Mouse (Mus musculus) neural tube, embryonic 12.5 days (tissue): Measurements from ENCODE around the gene Pltp. TPM values are rescaled to one million over a fixed set of nuclear protein-coding genes. Genes with fewer than 3 reads are reported as not detected.
A peak's percentile ranks its signal among the peaks of the same experiment; 100 is the strongest.

Source experiments
- ATAC-seq: fragments of 200-750 bp; cut with Nextera tagmentation; 2 replicates; pipeline ENCODE4 v1.8.0; 2017; ENCODE audit warnings: low read depth, mild to moderate bottlenecking, moderate TSS enrichment, moderate library complexity; ENCODE audit not compliant: low FRiP score
- H3K27ac ChIP-seq: fragments of 300-500 bp; sonication (generic); 2 replicates; pipeline ENCODE4 v1.5.1; 2016
- H3K27me3 ChIP-seq: fragments of 300-500 bp; sonication (generic); replicated peaks from 2 replicates; pipeline ENCODE4 v1.6.1; 2016; ENCODE audit warnings: mild to moderate bottlenecking
- H3K36me3 ChIP-seq: fragments of 300-500 bp; sonication (generic); 2 replicates; pipeline ENCODE4 v1.6.1; 2016; ENCODE audit warnings: mild to moderate bottlenecking
- H3K4me1 ChIP-seq: fragments of 300-500 bp; sonication (generic); 2 replicates; pipeline ENCODE4 v1.6.1; 2016
- H3K4me2 ChIP-seq: fragments of 300-500 bp; sonication (generic); replicated peaks from 2 replicates; pipeline ENCODE4 v1.6.1; 2016; ENCODE audit warnings: mild to moderate bottlenecking
- H3K4me3 ChIP-seq: fragments of 300-500 bp; sonication (generic); 2 replicates; pipeline ENCODE4 v1.5.1; 2016
- H3K9ac ChIP-seq: fragments of 300-500 bp; sonication (generic); 2 replicates; pipeline ENCODE4 v1.6.1; 2016; ENCODE audit warnings: mild to moderate bottlenecking
- H3K9me3 ChIP-seq: fragments of 300-500 bp; sonication (generic); 2 replicates; pipeline ENCODE4 v1.6.1; 2016; ENCODE audit warnings: mild to moderate bottlenecking
- whole genome bisulfite sequencing: fragments of 180-500 bp; shearing (Covaris S2); methylation state at CpG from one replicate; pipeline ENCODE4 v1.1.7; 2016; 5-methylcytosine and 5-hydroxymethylcytosine counted together
- polyA plus RNA-seq: library from polyadenylated mRNA; unstranded; fragments of >200 nt; fragmentation: Nextera tagmentation; extraction: Ambion mirVana; gene quantifications from 2 replicates; pipeline ENCODE4 v1.2.1, GENCODE M21; 2016

The Pltp gene
- polyA plus RNA-seq = 87.9 and 93.1 TPM in 2 replicates

GRCm38 (mm10) chr2:164857101-164857821 is at the start of gene Pltp:
Gene Pltp (minus strand): TSS chr2:164857711.
- Histone ChIP-seq H3K4me3 (peak within 1 kb of the TSS; percentile 47), H3K27ac (no peak within 1 kb of the TSS), H3K27me3 (peaks cover 37% of the 10 kb centered on the region), H3K4me1 (peaks cover 27% of the 10 kb centered on the region), H3K4me2 (peak within 1 kb of the TSS; percentile 75), H3K36me3 (no peaks in the 10 kb centered on the region), H3K9ac (peak within 1 kb of the TSS; percentile 44), H3K9me3 (no peaks in the 10 kb centered on the region)
- under 1% methylated on average over 47 of the region's 47 CpGs for WGBS
- peak; percentile 88 for ATAC-seq

DNA sequence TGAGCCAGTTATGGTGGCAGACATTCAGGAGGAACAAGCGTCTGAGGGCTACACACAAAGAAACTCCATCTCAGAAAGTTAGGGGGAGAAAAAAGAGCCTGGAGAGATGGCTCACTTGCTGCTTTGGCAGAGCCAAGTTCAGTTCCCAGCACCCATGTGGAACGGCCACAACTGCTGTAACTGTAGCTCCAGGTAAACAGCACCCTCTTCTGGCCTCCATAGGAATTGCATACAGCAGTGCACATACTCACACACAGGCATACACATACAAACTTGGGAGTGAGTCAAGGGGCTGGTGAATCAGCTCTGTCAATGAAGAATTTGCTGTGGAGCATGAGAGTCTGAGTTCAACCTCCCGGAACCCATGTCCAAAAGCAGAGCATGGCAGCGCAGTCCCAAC is 48.6 kb upstream of the Pltp start:
- no peak overlapping the region for H3K4me3 ChIP-seq
- H3K27ac ChIP-seq = no peak overlapping the region
- H3K4me2 ChIP-seq = no peak overlapping the region
- H3K27me3 ChIP-seq = no peaks in the 10 kb centered on the region
- ATAC-seq = no peak
- peaks cover 18% of the 10 kb centered on the region for H3K4me1 ChIP-seq
- H3K36me3 ChIP-seq = peaks cover 85% of the 10 kb centered on the region
- peaks cover 7% of the 10 kb centered on the region; the same call in 1 of the 2 replicates for H3K9me3 ChIP-seq
- 97% methylated on average over 4 of the region's 4 CpGs for WGBS
- H3K9ac ChIP-seq = no peak overlapping the region

DNA sequence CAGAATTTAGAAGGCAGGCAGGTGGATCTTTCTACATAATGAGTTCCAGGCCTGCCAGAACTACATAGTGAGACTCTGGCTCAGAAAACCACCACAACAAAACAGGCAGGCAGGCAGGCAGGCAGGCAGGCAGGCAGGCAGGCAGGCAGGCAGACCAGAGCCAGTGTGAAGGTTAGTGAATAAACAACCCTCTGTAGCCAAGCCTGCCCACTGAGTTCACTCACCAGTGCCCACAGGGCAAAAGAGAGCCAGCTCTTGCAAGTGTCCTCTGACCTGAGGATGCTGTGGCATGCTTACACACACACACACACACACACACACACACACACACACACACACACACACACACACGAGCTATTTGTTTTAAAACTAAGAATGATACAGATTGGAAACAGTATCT is 46.0 kb upstream of the Pltp start:
- no peak overlapping the region for H3K4me2 ChIP-seq
- peaks cover 100% of the 10 kb centered on the region for H3K36me3 ChIP-seq
- WGBS = 83% methylated on average over 1 of the region's 1 CpGs
- H3K9ac ChIP-seq = no peak overlapping the region
- H3K27ac ChIP-seq = no peak overlapping the region
- no peaks in the 10 kb centered on the region for H3K27me3 ChIP-seq
- H3K9me3 ChIP-seq = peaks cover 7% of the 10 kb centered on the region; the same call in 1 of the 2 replicates
- no peak for ATAC-seq
- H3K4me1 ChIP-seq = no peaks in the 10 kb centered on the region
- H3K4me3 ChIP-seq = no peak overlapping the region

- peaks cover 100% of the 10 kb centered on the region for H3K36me3 ChIP-seq
- H3K9ac ChIP-seq = no peak overlapping the region
- WGBS = 95% methylated on average over 13 of the region's 13 CpGs
- H3K9me3 ChIP-seq = peaks cover 4% of the 10 kb centered on the region; the same call in 1 of the 2 replicates
- H3K4me1 ChIP-seq = no peaks in the 10 kb centered on the region
- no peaks in the 10 kb centered on the region for H3K27me3 ChIP-seq
- no peak overlapping the region for H3K27ac ChIP-seq
- no peak overlapping the region for H3K4me3 ChIP-seq
- no peak overlapping the region for H3K4me2 ChIP-seq
- ATAC-seq = no peak
Observed at GRCm38 (mm10) chr2:164901380-164901779, 43.9 kb upstream of the Pltp start.

GRCm38 (mm10) chr2:164899723-164900459 is 42.4 kb upstream of the Pltp start:
- Histone ChIP-seq H3K4me3 (no peak overlapping the region), H3K36me3 (peaks cover 100% of the 10 kb centered on the region), H3K4me1 (no peaks in the 10 kb centered on the region), H3K9me3 (no peaks in the 10 kb centered on the region), H3K27ac (no peak overlapping the region), H3K4me2 (no peak overlapping the region), H3K9ac (no peak overlapping the region), H3K27me3 (no peaks in the 10 kb centered on the region)
- ATAC-seq = no peak
- WGBS = 94% methylated on average over 16 of the region's 16 CpGs

DNA sequence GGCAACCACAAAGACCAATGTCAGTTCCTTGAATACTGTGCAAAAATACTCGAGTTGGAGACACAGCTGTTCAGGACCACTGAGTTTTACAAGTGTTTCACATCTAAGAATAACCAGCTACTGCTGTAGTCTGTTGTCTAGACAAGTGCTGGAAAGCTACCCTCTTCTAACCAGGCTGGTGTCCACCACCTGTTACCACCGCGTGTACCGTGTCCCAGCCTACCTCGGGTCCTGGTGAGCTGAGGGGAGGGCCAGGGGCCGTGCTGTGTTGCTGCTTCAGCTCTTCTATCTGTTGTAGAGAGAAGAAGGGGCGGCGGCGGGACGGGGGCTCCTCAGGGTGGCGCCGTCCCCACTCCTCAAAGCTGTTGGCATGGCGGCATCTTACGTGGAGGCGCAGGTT is 41.5 kb upstream of the Pltp start:
- Histone ChIP-seq H3K9ac (no peak overlapping the region), H3K9me3 (no peaks in the 10 kb centered on the region), H3K27me3 (no peaks in the 10 kb centered on the region), H3K27ac (no peak overlapping the region), H3K4me1 (no peaks in the 10 kb centered on the region), H3K4me2 (no peak overlapping the region), H3K36me3 (peaks cover 100% of the 10 kb centered on the region), H3K4me3 (no peak overlapping the region)
- no peak for ATAC-seq
- WGBS = 92% methylated on average over 15 of the region's 15 CpGs

GRCm38 (mm10) chr2:164898008-164898407 is 40.5 kb upstream of the Pltp start:
- ATAC-seq = no peak
- Histone ChIP-seq H3K4me2 (no peak overlapping the region), H3K4me1 (no peaks in the 10 kb centered on the region), H3K36me3 (peaks cover 100% of the 10 kb centered on the region), H3K4me3 (no peak overlapping the region), H3K27ac (no peak overlapping the region), H3K27me3 (no peaks in the 10 kb centered on the region), H3K9me3 (no peaks in the 10 kb centered on the region), H3K9ac (no peak overlapping the region)
- WGBS = 96% methylated on average over 7 of the region's 7 CpGs

DNA sequence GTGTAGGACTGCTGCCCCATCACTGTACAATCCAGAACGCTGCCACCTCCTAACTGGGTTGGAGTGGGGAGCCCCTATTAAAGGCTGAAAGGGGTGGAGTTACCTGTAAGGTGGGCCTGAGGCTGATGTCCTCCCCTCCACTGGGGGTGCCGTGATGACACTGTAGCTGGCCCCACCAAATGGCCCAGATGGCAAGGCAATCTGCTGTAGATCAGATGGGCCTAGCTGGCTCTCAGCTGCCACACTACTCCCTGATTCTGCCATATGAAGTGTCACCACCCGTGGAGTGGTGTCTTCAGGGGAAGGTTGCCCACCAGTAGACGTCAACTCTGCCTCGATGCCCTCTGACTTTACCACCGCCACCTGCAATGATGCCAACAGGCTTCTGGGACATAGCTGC is 38.4 kb upstream of the Pltp start:
- Histone ChIP-seq H3K36me3 (peaks cover 100% of the 10 kb centered on the region), H3K9ac (no peak overlapping the region), H3K9me3 (no peaks in the 10 kb centered on the region), H3K4me3 (no peak overlapping the region), H3K27me3 (no peaks in the 10 kb centered on the region), H3K4me2 (no peak overlapping the region), H3K27ac (no peak overlapping the region), H3K4me1 (no peaks in the 10 kb centered on the region)
- ATAC-seq = no peak
- 96% methylated on average over 6 of the region's 6 CpGs for WGBS

DNA sequence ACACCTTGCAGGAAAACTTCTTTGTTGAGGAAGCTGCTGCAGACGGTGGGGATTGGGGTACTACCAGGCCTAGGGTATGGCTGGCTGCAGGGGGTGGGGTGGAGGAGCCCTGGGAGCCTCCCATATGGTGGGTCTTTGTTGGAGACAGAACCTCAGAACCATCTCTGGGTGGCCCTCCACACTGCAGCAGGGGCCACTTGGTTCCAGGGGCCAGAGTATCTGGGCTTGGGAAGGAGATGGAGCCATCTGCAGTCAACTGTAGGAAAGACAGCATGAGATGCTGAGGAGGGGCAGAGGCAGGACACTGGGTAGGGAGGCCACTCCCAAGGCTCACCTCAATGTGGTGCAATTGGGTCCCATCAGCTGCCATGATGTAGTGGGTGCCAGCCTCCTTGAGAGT is 37.1 kb upstream of the Pltp start:
- WGBS = 92% methylated on average over 1 of the region's 1 CpGs
- Histone ChIP-seq H3K27ac (no peak overlapping the region), H3K4me3 (no peak overlapping the region), H3K9ac (no peak overlapping the region), H3K4me1 (no peaks in the 10 kb centered on the region), H3K9me3 (no peaks in the 10 kb centered on the region), H3K36me3 (peaks cover 100% of the 10 kb centered on the region), H3K27me3 (no peaks in the 10 kb centered on the region), H3K4me2 (no peak overlapping the region)
- ATAC-seq = no peak

- Histone ChIP-seq H3K4me1 (no peaks in the 10 kb centered on the region), H3K27ac (no peak overlapping the region), H3K36me3 (peaks cover 100% of the 10 kb centered on the region), H3K4me3 (no peak overlapping the region), H3K9me3 (no peaks in the 10 kb centered on the region), H3K27me3 (no peaks in the 10 kb centered on the region), H3K9ac (no peak overlapping the region), H3K4me2 (no peak overlapping the region)
- WGBS = 74% methylated on average over 5 of the region's 5 CpGs
- no peak for ATAC-seq
Observed at GRCm38 (mm10) chr2:164894048-164894447, 36.5 kb upstream of the Pltp start.

GRCm38 (mm10) chr2:164892696-164893216 is 35.2 kb upstream of the Pltp start:
- Histone ChIP-seq H3K27me3 (no peaks in the 10 kb centered on the region), H3K4me1 (no peaks in the 10 kb centered on the region), H3K27ac (no peak overlapping the region), H3K36me3 (peaks cover 100% of the 10 kb centered on the region), H3K4me2 (no peak overlapping the region), H3K4me3 (no peak overlapping the region), H3K9me3 (no peaks in the 10 kb centered on the region), H3K9ac (no peak overlapping the region)
- no peak for ATAC-seq
- 93% methylated on average over 6 of the region's 6 CpGs for WGBS

DNA sequence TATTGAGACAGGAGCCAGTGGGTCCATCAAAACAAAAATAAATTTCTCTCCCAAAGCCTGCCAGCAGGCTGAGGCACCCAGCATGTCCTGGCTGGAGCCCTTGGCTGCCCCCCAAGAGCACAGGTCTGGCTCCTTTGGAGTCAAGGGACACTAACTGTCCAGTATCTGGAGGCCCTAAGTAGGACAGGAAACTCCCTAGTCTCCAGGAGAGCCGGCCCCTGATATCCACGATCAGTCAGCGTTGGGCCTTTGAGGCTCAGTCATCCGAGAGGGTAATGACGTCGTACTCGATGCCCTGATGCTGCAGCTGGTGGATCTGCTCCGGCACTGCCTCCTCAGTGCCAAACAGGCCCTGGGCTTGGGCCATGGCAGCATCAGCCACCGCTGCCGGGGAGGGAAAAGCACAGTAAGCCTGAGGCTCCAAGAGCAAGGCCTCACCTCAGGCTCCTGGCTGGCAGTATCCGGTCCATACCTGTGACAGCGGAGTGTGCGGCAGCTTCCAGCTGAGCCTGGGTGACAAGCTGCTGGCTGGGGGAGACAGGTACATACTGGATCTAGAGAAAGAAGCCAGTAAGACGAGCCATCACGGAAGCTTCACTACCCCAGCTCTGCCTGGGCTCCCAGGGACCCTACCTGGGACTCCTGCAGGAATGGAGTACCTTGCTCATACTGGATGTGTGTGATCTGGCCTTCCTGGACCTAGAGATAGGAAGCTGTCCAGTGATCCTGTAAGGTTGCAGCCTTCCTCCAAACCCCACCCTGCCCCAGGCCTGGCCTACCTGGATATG is 34.6 kb upstream of the Pltp start:
- no peak for ATAC-seq
- no peak overlapping the region for H3K27ac ChIP-seq

More for the DNA sequence above, 34.6 kb upstream of the Pltp start:
- H3K36me3 ChIP-seq = peaks cover 100% of the 10 kb centered on the region
- no peak overlapping the region for H3K4me3 ChIP-seq
- no peak overlapping the region for H3K4me2 ChIP-seq
- H3K4me1 ChIP-seq = no peaks in the 10 kb centered on the region
- WGBS = 85% methylated on average over 15 of the region's 15 CpGs
- no peaks in the 10 kb centered on the region for H3K9me3 ChIP-seq
- H3K9ac ChIP-seq = no peak overlapping the region
- H3K27me3 ChIP-seq = no peaks in the 10 kb centered on the region
